Mouse (Mus musculus) heart, embryonic 11.5 days (tissue): Measurements from ENCODE around the gene Bcl7b. TPM values are rescaled to one million over a fixed set of nuclear protein-coding genes. Genes with fewer than 3 reads are reported as not detected.

Source experiments
- ATAC-seq: fragments of 200-750 bp; cut with Nextera tagmentation; replicated peaks from 2 replicates; pipeline ENCODE4 v1.8.0; 2017; ENCODE audit warnings: moderate library complexity; ENCODE audit not compliant: insufficient number of reproducible peaks, low FRiP score, low TSS enrichment
- H3K27ac ChIP-seq: fragments of 300-500 bp; sonication (generic); 2 replicates; pipeline ENCODE4 v1.5.1; 2014; ENCODE audit warnings: mild to moderate bottlenecking, low read depth, low read length
- H3K27me3 ChIP-seq: fragments of 300-500 bp; sonication (generic); 2 replicates; pipeline ENCODE4 v1.6.1; 2014; ENCODE audit warnings: mild to moderate bottlenecking, low read length, mixed read lengths; ENCODE audit not compliant: control insufficient read depth, insufficient read depth
- H3K36me3 ChIP-seq: fragments of 300-500 bp; sonication (generic); 2 replicates; pipeline ENCODE4 v1.6.1; 2014; ENCODE audit warnings: mild to moderate bottlenecking, low read length, moderate library complexity, mixed read lengths; ENCODE audit not compliant: control insufficient read depth, insufficient read depth
- H3K4me1 ChIP-seq: fragments of 300-500 bp; sonication (generic); 2 replicates; pipeline ENCODE4 v1.6.1; 2014; ENCODE audit warnings: low read length; ENCODE audit not compliant: control insufficient read depth, insufficient read depth
- H3K4me2 ChIP-seq: fragments of 300-500 bp; sonication (generic); 2 replicates; pipeline ENCODE4 v1.6.1; 2014; ENCODE audit warnings: mild to moderate bottlenecking, moderate library complexity
- H3K4me3 ChIP-seq: fragments of 300-500 bp; sonication (generic); 2 replicates; pipeline ENCODE4 v1.5.1; 2014; ENCODE audit warnings: low read depth, low read length
- H3K9ac ChIP-seq: fragments of 300-500 bp; sonication (generic); 2 replicates; pipeline ENCODE4 v1.6.1; 2014; ENCODE audit warnings: mild to moderate bottlenecking, low read depth, low read length, moderate library complexity
- H3K9me3 ChIP-seq: fragments of 300-500 bp; sonication (generic); replicated peaks from 2 replicates; pipeline ENCODE4 v1.6.1; 2016; ENCODE audit warnings: low read length; ENCODE audit not compliant: control insufficient read depth
- WGBS: fragments of 180-500 bp; shearing (Covaris S2); extraction: QIAGEN DNeasy Blood & Tissue Kit; methylation state at CpG from one replicate; pipeline ENCODE4 v1.1.7; 2014; ENCODE audit not compliant: insufficient replicate concordance; 5-methylcytosine and 5-hydroxymethylcytosine counted together
- polyA plus RNA-seq: library from polyadenylated mRNA; unstranded; fragments of >200 nt; fragmentation: Nextera tagmentation; extraction: Ambion mirVana; gene quantifications from 2 replicates; pipeline ENCODE4 v1.2.1, GENCODE M21; 2014

The Bcl7b gene
- polyA plus RNA-seq, 1 experiment from 2014 or later = 32.3 TPM

- H3K4me2 ChIP-seq = peak within 1 kb of the TSS; percentile 83
Observed at GRCm38 (mm10) chr5:135186621-135187348, 18.7 kb downstream of the Bcl7b start, which contains the start of gene Baz1b. Baz1b (plus strand) TSS chr5:135187264.

GRCm38 (mm10) chr5:135187349-135188213 is 19.5 kb downstream of the Bcl7b start:
- ATAC-seq = peak; percentile 73
- peak overlapping the region; percentile 99 for H3K9ac ChIP-seq
- H3K4me1 ChIP-seq = peaks cover 18% of the 10 kb centered on the region
- H3K27ac ChIP-seq = peak overlapping the region; percentile 98
- H3K27me3 ChIP-seq = no peaks in the 10 kb centered on the region
- no peaks in the 10 kb centered on the region for H3K9me3 ChIP-seq
- H3K4me2 ChIP-seq = peak overlapping the region; percentile 83
- under 1% methylated on average over 96 of the region's 102 CpGs for WGBS
- peaks cover 5% of the 10 kb centered on the region for H3K36me3 ChIP-seq
- peak overlapping the region; percentile 99 for H3K4me3 ChIP-seq

More at GRCm38 (mm10) chr5:135186621-135187348, 18.7 kb downstream of the Bcl7b start, which contains the start of gene Baz1b:
- peak; percentile 96 for ATAC-seq
- under 1% methylated on average over 57 of the region's 57 CpGs for WGBS
- Histone ChIP-seq H3K4me3 (peak within 1 kb of the TSS; percentile 99), H3K27ac (peak within 1 kb of the TSS; percentile 98), H3K27me3 (no peaks in the 10 kb centered on the region), H3K4me1 (peaks cover 14% of the 10 kb centered on the region), H3K9ac (peak within 1 kb of the TSS; percentile 99), H3K36me3 (peaks cover 8% of the 10 kb centered on the region; the same call in 1 of the 2 replicates), H3K9me3 (no peaks in the 10 kb centered on the region)

DNA sequence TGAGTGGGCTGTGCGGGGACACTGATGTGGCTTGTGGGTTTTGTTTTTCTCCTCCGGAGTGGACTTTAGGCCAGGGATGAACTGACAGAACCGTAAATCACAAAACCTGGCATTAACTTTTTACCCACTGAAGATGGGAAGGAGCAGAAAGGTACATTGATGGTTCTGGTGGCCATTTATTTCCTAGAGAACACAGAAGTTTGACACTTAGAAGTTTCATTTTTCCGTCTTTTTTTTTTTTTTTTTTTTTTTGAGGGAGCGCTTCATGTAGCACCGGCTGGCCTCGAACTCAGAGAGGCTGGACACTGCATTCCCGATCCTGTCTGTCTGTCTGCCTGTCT is 20.1 kb downstream of the Bcl7b start:
- H3K27me3 ChIP-seq = no peaks in the 10 kb centered on the region
- H3K9me3 ChIP-seq = no peaks in the 10 kb centered on the region
- peaks cover 5% of the 10 kb centered on the region for H3K36me3 ChIP-seq
- peak overlapping the region; percentile 98 for H3K27ac ChIP-seq
- H3K4me2 ChIP-seq = peak overlapping the region; percentile 83
- H3K4me3 ChIP-seq = peak overlapping the region; percentile 99
- H3K9ac ChIP-seq = peak overlapping the region; percentile 99
- no peak for ATAC-seq
- 3% methylated on average over 8 of the region's 8 CpGs for WGBS
- peaks cover 19% of the 10 kb centered on the region for H3K4me1 ChIP-seq

- no peak for ATAC-seq
- WGBS = 65% methylated on average over 2 of the region's 2 CpGs
Observed at GRCm38 (mm10) chr5:135189281-135190022, 21.4 kb downstream of the Bcl7b start.

DNA sequence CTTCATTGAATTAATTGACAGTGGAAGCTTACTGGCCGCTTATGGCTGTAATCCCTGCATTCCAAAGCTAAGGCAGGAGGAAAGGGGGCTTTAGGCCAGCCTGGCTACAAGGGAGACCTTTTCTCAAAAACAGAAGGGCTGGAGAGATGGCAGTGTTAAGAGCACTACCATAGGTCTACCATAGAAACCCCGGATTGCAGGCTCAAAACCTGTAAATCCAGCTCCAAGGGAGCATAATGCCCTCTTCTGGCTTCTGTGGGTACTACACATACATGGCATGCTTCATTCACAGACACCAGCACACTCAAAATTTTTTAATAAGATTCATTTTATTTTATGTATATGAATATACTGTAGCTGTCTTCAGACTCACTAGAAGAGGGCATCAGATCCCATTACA is 23.5 kb downstream of the Bcl7b start:
- peaks cover 11% of the 10 kb centered on the region for H3K36me3 ChIP-seq

More at GRCm38 (mm10) chr5:135189281-135190022, 21.4 kb downstream of the Bcl7b start:
- Histone ChIP-seq H3K9ac (peak overlapping the region; percentile 99), H3K27ac (no peak overlapping the region), H3K9me3 (no peaks in the 10 kb centered on the region), H3K4me2 (peak overlapping the region; percentile 83), H3K4me1 (peaks cover 19% of the 10 kb centered on the region), H3K36me3 (peaks cover 5% of the 10 kb centered on the region), H3K4me3 (peak overlapping the region; percentile 99), H3K27me3 (no peaks in the 10 kb centered on the region)

DNA sequence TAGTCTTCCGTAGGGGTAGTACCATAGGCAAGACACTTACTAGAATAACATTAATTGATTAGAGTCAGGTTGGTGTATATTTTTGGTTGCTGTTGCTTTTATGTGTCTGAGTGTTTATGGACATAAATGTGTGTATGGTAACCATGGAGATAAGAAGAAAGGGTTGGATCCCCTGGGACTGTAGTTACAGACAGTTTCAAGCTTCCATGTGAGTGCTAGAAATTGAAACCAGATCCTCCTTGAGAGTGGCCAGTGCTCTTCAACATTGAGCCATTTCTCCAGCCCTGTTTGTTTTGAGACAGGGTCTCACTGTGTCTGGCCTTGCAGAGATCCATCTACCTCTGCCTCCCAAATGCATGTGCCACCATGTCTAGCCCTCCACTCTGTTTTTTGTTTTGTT is 24.3 kb downstream of the Bcl7b start:
- Histone ChIP-seq H3K4me1 (peaks cover 21% of the 10 kb centered on the region), H3K9ac (no peak overlapping the region), H3K4me3 (no peak overlapping the region), H3K27ac (no peak overlapping the region), H3K4me2 (no peak overlapping the region), H3K9me3 (no peaks in the 10 kb centered on the region), H3K36me3 (peaks cover 11% of the 10 kb centered on the region), H3K27me3 (no peaks in the 10 kb centered on the region)
- no peak for ATAC-seq
- 84% methylated on average over 1 of the region's 1 CpGs for WGBS

More for the DNA sequence above, 23.5 kb downstream of the Bcl7b start:
- no peak for ATAC-seq
- Histone ChIP-seq H3K9me3 (no peaks in the 10 kb centered on the region), H3K9ac (no peak overlapping the region), H3K4me1 (peaks cover 21% of the 10 kb centered on the region), H3K4me3 (no peak overlapping the region), H3K27ac (no peak overlapping the region), H3K4me2 (no peak overlapping the region), H3K27me3 (no peaks in the 10 kb centered on the region)
- 45% methylated on average over 2 of the region's 2 CpGs for WGBS

DNA sequence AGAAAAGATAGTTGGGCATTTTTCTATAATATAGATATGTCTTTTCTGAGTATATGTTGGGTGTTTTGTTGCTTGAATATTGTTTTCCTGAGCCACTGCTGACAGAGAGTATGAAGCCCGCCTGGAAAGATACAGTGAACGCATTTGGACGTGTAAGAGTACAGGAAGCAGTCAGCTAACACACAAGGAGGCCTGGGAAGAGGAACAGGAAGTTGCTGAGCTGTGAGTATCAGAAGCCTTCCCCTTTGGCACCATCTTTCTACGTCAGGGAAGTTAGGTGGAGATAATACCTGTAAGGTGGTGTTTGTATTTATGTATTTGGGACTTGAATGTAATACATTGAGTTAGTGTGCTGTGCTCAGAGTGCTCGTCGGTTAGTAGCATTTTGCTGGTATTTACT is 28.3 kb downstream of the Bcl7b start:
- H3K27ac ChIP-seq = no peak overlapping the region
- H3K27me3 ChIP-seq = no peaks in the 10 kb centered on the region
- H3K4me3 ChIP-seq = no peak overlapping the region
- H3K9ac ChIP-seq = no peak overlapping the region
- 0 out of 2 replicates have a peak, but pooled peaks cover 7% of the 10 kb centered on the region for H3K4me1 ChIP-seq
- 72% methylated on average over 6 of the region's 6 CpGs for WGBS
- no peaks in the 10 kb centered on the region for H3K9me3 ChIP-seq
- H3K4me2 ChIP-seq = no peak overlapping the region
- ATAC-seq = no peak
- peaks cover 11% of the 10 kb centered on the region for H3K36me3 ChIP-seq

GRCm38 (mm10) chr5:135202763-135203162 is 34.7 kb downstream of the Bcl7b start:
- Histone ChIP-seq H3K27ac (no peak overlapping the region), H3K4me1 (no peaks in the 10 kb centered on the region), H3K9me3 (no peaks in the 10 kb centered on the region), H3K9ac (no peak overlapping the region), H3K27me3 (no peaks in the 10 kb centered on the region), H3K4me2 (no peak overlapping the region), H3K36me3 (peaks cover 29% of the 10 kb centered on the region), H3K4me3 (no peak overlapping the region)
- no peak for ATAC-seq
- 41% methylated on average over 3 of the region's 3 CpGs for WGBS
